Mouse (Mus musculus) forebrain, embryonic 11.5 days (tissue): ENCODE results near the gene Bicd1. TPM values are rescaled to one million over a fixed set of nuclear protein-coding genes. Genes with fewer than 3 reads are reported as not detected.
"Not testable (repeated sequence)": the region's sequence is repeated elsewhere in the genome, so short reads cannot be mapped to it uniquely, and the experiment has no call there.

Source experiments
- ATAC-seq: fragments of 200-750 bp; cut with Nextera tagmentation; replicated peaks from 2 replicates; pipeline ENCODE4 v1.8.0; 2017; ENCODE audit warnings: moderate TSS enrichment; ENCODE audit not compliant: low FRiP score
- DNase-seq: peaks from one replicate; pipeline ENCODE4 v3.0.0-alpha.2; 2017; ENCODE audit warnings: low spot score
- H3K27ac ChIP-seq: fragments of 300-500 bp; sonication (generic); 2 replicates; pipeline ENCODE4 v1.5.1; 2014; ENCODE audit warnings: low read depth, low read length
- H3K27me3 ChIP-seq: fragments of 300-500 bp; sonication (generic); 2 replicates; pipeline ENCODE4 v1.6.1; 2014; ENCODE audit warnings: mild to moderate bottlenecking, low read length, mixed read lengths; ENCODE audit not compliant: control insufficient read depth, insufficient read depth
- H3K36me3 ChIP-seq: fragments of 300-500 bp; sonication (generic); 2 replicates; pipeline ENCODE4 v1.6.1; 2014; ENCODE audit warnings: mild to moderate bottlenecking, low read length, moderate library complexity, mixed read lengths; ENCODE audit not compliant: control insufficient read depth, insufficient read depth
- H3K4me1 ChIP-seq: fragments of 300-500 bp; sonication (generic); replicated peaks from 2 replicates; pipeline ENCODE4 v1.6.1; 2014; ENCODE audit warnings: low read length, mixed read lengths; ENCODE audit not compliant: control insufficient read depth, insufficient read depth
- H3K4me2 ChIP-seq: fragments of 300-500 bp; sonication (generic); 2 replicates; pipeline ENCODE4 v1.6.1; 2014; ENCODE audit warnings: low read depth, mild to moderate bottlenecking, low read length, moderate library complexity, mixed read lengths; ENCODE audit not compliant: severe bottlenecking
- H3K4me3 ChIP-seq: fragments of 300-500 bp; sonication (generic); 2 replicates; pipeline ENCODE4 v1.5.1; 2014; ENCODE audit warnings: low read depth, low read length
- H3K9ac ChIP-seq: fragments of 300-500 bp; sonication (generic); 2 replicates; pipeline ENCODE4 v1.6.1; 2014; ENCODE audit warnings: low read length
- H3K9me3 ChIP-seq: fragments of 300-500 bp; sonication (generic); 2 replicates; pipeline ENCODE4 v1.6.1; 2016; ENCODE audit warnings: low read length, mixed read lengths; ENCODE audit not compliant: control insufficient read depth
- WGBS: fragments of 180-500 bp; shearing (Covaris S2); extraction: QIAGEN DNeasy Blood & Tissue Kit; methylation state at CpG from one replicate; pipeline ENCODE4 v1.1.7; 2014; 5-methylcytosine and 5-hydroxymethylcytosine counted together
- polyA plus RNA-seq: library from polyadenylated mRNA; unstranded; fragments of >200 nt; fragmentation: Nextera tagmentation; extraction: Ambion mirVana; gene quantifications from 2 replicates; pipeline ENCODE4 v1.2.1, GENCODE M21; 2014

Gene Bicd1
- polyA plus RNA-seq, 1 experiment from 2014 or later, result 22.4 TPM

- no peaks in the 10 kb centered on the region for H3K4me1 ChIP-seq
- H3K27me3 ChIP-seq, result no peaks in the 10 kb centered on the region
- DNase-seq, result no peak
- ATAC-seq, result 0 out of 2 replicates have a peak, but pooled peaks have one; percentile 42
- H3K9me3 ChIP-seq, result no peaks in the 10 kb centered on the region
- no peak overlapping the region for H3K27ac ChIP-seq
- 83% methylated on average over 15 of the region's 15 CpGs for WGBS
- H3K4me3 ChIP-seq, result no peak overlapping the region
- H3K4me2 ChIP-seq, result no peak overlapping the region
- H3K9ac ChIP-seq, result no peak overlapping the region
- no peaks in the 10 kb centered on the region for H3K36me3 ChIP-seq
These were observed 62.8 kb downstream of the Bicd1 start for GRCm38 (mm10) chr6:149471477-149471876.

- not testable (repeated sequence) for H3K4me1 ChIP-seq, H3K4me3 ChIP-seq, H3K9ac ChIP-seq, H3K9me3 ChIP-seq, H3K27me3 ChIP-seq, ATAC-seq, H3K4me2 ChIP-seq, DNase-seq, H3K36me3 ChIP-seq, H3K27ac ChIP-seq
- 95% methylated on average over 6 of the region's 6 CpGs for WGBS
These were observed 63.8 kb downstream of the Bicd1 start for GRCm38 (mm10) chr6:149472441-149472840.

DNA sequence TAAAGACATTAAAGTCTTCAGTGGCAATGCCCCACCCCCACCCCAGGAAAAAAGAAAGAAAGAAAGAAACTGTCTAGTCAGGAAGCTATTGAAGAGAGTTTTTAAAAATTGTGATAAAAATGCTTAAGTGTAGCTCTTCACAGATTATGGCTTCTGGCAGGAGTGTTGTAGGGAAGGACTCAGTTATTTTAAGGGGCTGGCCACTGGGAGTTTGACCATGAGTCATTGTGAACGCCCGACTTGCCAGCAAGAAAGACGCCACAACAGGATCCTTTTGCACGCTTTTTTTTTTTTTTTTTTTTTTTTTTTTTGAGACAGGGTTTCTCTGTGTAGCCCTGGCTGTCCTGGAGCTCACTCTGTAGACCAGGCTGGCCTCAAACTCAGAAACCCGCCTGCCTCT is 73.2 kb downstream of the Bicd1 start:
- not testable (repeated sequence) for H3K4me2 ChIP-seq, H3K27me3 ChIP-seq, ATAC-seq, H3K36me3 ChIP-seq, H3K4me3 ChIP-seq, H3K27ac ChIP-seq, H3K9ac ChIP-seq, H3K9me3 ChIP-seq, DNase-seq, H3K4me1 ChIP-seq
- WGBS, result 90% methylated on average over 5 of the region's 5 CpGs

DNA sequence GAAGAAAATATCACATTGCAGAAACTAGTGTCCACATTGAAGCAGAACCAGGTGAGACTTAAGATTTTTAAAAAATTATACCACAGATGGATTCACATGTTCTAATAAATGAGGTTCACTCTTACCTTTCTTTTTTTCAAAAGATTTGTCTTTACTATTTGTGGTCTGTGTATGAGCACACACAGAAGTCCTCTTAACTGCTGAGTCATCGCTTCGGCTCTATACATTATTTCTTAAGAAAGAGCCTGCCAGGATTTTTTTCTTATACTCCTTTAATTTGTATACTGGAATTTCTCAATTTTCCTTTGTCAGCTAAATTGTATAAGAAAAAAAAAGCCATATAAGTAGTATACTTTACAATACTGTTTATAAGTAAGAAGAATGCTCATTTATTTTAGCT is 86.0 kb downstream of the Bicd1 start:
- ATAC-seq, result no peak

DNA sequence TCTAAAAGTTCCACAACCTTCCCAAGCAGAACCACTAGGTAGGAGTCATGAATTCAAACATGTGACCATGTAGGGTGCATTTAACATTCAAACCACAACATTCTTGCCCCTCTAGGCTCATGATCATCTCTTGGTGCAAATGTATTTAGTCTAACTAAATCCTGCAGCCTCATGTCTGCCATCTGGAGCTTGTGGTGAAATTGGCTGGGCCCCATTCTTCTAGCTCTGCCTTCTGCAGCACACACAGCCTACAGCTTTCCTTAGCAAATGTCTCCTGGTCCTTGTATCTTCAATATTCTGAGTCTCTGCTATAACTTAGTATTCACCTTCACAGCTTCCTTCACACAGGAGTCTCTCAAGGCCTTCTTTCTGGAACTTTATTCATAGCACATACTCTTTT is 87.2 kb downstream of the Bicd1 start:
- ATAC-seq (no peak), DNase-seq (no peak)
- H3K27ac ChIP-seq, result no peak overlapping the region
- no peaks in the 10 kb centered on the region for H3K9me3 ChIP-seq
- H3K4me3 ChIP-seq, result no peak overlapping the region
- H3K9ac ChIP-seq, result no peak overlapping the region
- no peaks in the 10 kb centered on the region for H3K36me3 ChIP-seq
- H3K4me1 ChIP-seq, result no peaks in the 10 kb centered on the region
- H3K27me3 ChIP-seq, result no peaks in the 10 kb centered on the region
- no peak overlapping the region for H3K4me2 ChIP-seq

More for the DNA sequence above, 86.0 kb downstream of the Bicd1 start:
- WGBS, result 94% methylated on average over 2 of the region's 2 CpGs
- Histone ChIP-seq H3K4me3 (no peak overlapping the region), H3K36me3 (no peaks in the 10 kb centered on the region), H3K4me1 (no peaks in the 10 kb centered on the region), H3K27me3 (no peaks in the 10 kb centered on the region), H3K27ac (no peak overlapping the region), H3K9ac (no peak overlapping the region), H3K4me2 (no peak overlapping the region), H3K9me3 (no peaks in the 10 kb centered on the region)
- no peak for DNase-seq

DNA sequence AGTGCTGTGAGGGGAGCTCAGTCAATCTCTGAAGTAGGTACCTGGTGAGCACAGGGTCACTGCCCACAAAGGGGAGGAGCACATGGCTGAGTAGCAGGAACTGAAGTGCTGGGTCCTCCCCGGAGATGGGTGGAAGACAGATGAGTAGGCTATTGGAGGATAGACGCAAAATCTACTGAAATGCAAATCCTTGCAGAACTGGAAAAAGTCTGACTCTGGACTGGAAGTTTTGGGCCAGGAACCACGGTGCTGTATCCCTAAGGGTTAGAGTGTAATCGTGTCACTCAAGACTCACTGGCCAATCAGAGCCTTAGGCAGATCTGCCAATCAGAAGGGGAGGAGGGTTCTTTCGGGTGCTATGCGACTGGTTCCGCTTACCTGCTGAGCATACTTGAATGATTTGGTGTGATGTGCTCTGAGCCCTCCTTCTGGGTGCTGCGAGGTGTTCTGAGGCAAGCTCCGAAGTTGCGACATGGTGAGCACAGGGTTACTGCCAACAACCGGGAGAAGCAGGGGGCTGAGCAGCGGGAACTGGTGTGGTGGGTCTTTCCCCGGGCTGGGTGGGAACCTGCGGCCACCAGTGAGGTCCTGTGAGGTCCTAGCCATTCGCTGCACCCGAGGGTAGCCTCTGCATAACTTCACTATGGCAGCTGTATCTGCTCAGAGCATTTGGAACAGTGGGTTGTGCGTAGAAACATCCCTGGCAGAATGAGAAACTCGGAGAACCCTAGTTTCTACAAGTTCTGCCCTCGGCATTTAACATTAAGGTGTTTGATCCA is 157.2 kb downstream of the Bicd1 start:
- no peaks in the 10 kb centered on the region for H3K9me3 ChIP-seq
- DNase-seq (peak; percentile 79), ATAC-seq (peak; percentile 99)
- 2% methylated on average over 19 of the region's 19 CpGs for WGBS
- peak overlapping the region; percentile 61 for H3K9ac ChIP-seq
- no peak overlapping the region for H3K27ac ChIP-seq
- no peaks in the 10 kb centered on the region for H3K27me3 ChIP-seq
- H3K36me3 ChIP-seq, result no peaks in the 10 kb centered on the region
- peak overlapping the region; percentile 51 for H3K4me3 ChIP-seq
- H3K4me1 ChIP-seq, result no peaks in the 10 kb centered on the region; the same call in 1 of the 2 replicates
- H3K4me2 ChIP-seq, result peak overlapping the region; percentile 73

DNA sequence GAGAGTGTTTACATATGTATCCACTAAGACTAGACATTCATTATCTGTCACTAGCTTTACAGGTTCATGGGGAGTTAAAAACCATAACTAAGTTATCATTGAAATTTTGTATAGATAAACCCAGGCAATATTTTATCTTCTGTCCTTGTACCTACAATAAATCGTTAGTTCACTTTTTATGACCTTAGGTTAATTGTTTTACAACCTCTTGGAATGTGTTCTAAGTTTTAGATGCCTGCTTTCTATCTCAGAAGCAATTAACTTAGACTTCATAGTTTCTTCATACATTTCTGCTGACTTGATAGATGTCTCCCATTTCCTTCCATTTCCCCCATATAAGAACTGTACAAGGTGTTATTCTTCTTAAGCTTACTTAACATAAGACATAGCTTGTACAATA is 158.5 kb downstream of the Bicd1 start:
- Histone ChIP-seq H3K4me3 (no peak overlapping the region), H3K4me2 (no peak overlapping the region), H3K9ac (no peak overlapping the region), H3K27me3 (no peaks in the 10 kb centered on the region), H3K27ac (no peak overlapping the region), H3K4me1 (no peaks in the 10 kb centered on the region; the same call in 1 of the 2 replicates), H3K36me3 (no peaks in the 10 kb centered on the region), H3K9me3 (no peaks in the 10 kb centered on the region)
- DNase-seq (no peak), ATAC-seq (no peak)
- WGBS, result 93% methylated on average over 1 of the region's 1 CpGs

DNA sequence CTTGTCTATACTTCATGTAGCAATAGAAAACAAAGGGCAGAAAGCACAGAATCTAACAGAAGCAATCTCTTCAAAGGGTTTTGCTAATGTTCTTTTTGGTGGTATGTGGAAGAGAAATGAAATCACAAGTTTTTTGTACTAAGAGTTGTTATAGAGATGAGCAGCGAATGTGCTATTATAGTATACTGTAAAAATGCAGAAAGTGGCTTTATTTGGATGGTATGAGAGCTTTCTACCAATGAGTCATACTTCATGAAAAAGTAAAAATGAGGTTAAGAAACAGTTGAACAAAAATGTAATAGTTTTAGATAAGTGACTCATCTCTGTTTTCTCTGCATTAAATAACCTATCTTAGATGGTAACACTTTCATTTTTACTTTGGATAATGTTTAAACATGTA is 165.6 kb downstream of the Bicd1 start:
- 81% methylated on average over 1 of the region's 1 CpGs for WGBS
- no peaks in the 10 kb centered on the region for H3K36me3 ChIP-seq
- no peak for DNase-seq

DNA sequence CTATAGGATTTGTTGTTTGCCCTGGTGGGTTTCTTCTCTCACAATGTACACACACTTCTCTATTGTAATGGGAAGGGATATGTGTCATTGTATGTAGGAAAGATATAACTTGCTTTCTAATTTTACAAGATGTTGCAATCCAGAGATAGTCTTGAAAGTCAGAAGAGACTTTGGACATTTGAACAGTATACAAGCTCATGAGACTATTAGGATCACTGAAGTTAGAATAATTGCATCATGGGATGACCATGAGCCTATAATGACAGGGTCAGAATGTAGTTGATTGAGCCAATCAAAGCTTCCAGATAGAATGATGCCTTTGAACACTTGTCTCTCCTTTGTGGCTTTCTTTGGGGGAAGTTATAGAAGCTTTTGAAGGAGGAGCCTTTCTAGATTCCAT is 171.4 kb downstream of the Bicd1 start:
- no peak overlapping the region for H3K4me3 ChIP-seq
- H3K36me3 ChIP-seq, result no peaks in the 10 kb centered on the region
- ATAC-seq (no peak), DNase-seq (no peak)
- H3K4me2 ChIP-seq, result no peak overlapping the region
- H3K27me3 ChIP-seq, result no peaks in the 10 kb centered on the region
- H3K27ac ChIP-seq, result no peak overlapping the region
- H3K9ac ChIP-seq, result no peak overlapping the region
- H3K4me1 ChIP-seq, result no peaks in the 10 kb centered on the region
- H3K9me3 ChIP-seq, result no peaks in the 10 kb centered on the region

More for the DNA sequence above, 165.6 kb downstream of the Bicd1 start:
- no peak overlapping the region for H3K4me2 ChIP-seq
- no peak overlapping the region for H3K9ac ChIP-seq
- no peaks in the 10 kb centered on the region for H3K27me3 ChIP-seq
- H3K4me1 ChIP-seq, result no peaks in the 10 kb centered on the region
- no peaks in the 10 kb centered on the region for H3K9me3 ChIP-seq
- no peak for ATAC-seq
- no peak overlapping the region for H3K27ac ChIP-seq
- no peak overlapping the region for H3K4me3 ChIP-seq
